Mouse (Mus musculus): ENCODE measurements at regions not wholly inside any gene's neighbourhood (a gene's known extent, or its start where the extent isn't known, plus 50 kb on each side); places are given as distances from the start of the nearest gene placed in this dataset.

DNA sequence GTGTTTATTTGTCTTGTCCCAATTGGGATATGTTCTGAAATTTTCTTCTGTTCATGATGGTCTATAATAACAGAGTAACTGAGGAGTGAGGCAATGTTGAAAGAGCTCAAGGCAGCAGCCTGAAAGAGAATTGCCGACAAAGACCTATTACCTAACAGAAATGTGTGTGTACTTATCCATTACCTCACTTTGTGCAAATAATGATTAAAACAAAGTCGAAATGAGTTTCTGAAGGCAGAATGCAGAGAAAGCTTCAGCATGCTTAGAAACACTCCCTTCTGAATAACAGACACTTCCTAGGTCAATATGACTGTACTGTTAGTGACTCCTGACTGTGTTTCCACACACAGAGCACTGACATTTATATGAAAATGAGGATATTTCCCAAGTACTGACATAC lies 63.0 kb downstream of the Kbtbd8 start:
- no peak overlapping the region for H3K4me3 ChIP-seq (ENCODE audit: insufficient read depth, low read depth, low read length)
- no peak overlapping the region for H3K27ac ChIP-seq (ENCODE audit: insufficient read depth, low read depth, low read length)
- TF ChIP-seq POLR2A (IDR thresholded peaks at IDR 0.05; ENCODE audit: insufficient read depth, low read depth, low read length) (no peak), CTCF (IDR thresholded peaks at IDR 0.05; ENCODE audit: insufficient read depth, low read depth, low read length) (no peak)
- H3K4me1 ChIP-seq (ENCODE audit: control insufficient read depth, insufficient read depth, low read length), result no peaks in the 10 kb centered on the region
- WGBS, result 71% methylated on average over 2 of the region's 2 CpGs

DNA sequence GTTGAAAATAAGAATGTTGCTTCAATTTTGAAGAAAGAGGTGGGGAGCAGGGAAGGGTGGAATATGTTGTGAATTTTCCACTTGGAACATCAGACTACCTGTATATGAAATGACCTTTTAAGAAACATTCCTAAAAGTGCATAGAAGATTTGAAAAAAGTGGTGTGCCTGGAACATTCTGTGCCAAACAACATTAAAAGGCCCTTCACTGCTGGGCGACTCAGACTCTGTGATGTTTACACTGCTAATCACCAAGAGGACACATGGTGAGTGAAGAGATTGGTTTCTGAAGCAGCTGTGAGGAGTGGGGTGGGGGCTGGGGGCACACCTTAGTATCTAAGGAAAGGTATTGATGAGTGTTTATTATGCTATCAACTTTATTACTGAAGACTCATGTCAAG lies 65.2 kb downstream of the Kbtbd8 start:
- H3K4me1 ChIP-seq (ENCODE audit: control insufficient read depth, insufficient read depth, low read length), result no peaks in the 10 kb centered on the region
- TF ChIP-seq POLR2A (IDR thresholded peaks at IDR 0.05; ENCODE audit: insufficient read depth, low read depth, low read length) (no peak), CTCF (IDR thresholded peaks at IDR 0.05; ENCODE audit: insufficient read depth, low read depth, low read length) (no peak)
- H3K27ac ChIP-seq (ENCODE audit: insufficient read depth, low read depth, low read length), result no peak overlapping the region
- WGBS, result 59% methylated on average over 1 of the region's 1 CpGs
- H3K4me3 ChIP-seq (ENCODE audit: insufficient read depth, low read depth, low read length), result no peak overlapping the region

DNA sequence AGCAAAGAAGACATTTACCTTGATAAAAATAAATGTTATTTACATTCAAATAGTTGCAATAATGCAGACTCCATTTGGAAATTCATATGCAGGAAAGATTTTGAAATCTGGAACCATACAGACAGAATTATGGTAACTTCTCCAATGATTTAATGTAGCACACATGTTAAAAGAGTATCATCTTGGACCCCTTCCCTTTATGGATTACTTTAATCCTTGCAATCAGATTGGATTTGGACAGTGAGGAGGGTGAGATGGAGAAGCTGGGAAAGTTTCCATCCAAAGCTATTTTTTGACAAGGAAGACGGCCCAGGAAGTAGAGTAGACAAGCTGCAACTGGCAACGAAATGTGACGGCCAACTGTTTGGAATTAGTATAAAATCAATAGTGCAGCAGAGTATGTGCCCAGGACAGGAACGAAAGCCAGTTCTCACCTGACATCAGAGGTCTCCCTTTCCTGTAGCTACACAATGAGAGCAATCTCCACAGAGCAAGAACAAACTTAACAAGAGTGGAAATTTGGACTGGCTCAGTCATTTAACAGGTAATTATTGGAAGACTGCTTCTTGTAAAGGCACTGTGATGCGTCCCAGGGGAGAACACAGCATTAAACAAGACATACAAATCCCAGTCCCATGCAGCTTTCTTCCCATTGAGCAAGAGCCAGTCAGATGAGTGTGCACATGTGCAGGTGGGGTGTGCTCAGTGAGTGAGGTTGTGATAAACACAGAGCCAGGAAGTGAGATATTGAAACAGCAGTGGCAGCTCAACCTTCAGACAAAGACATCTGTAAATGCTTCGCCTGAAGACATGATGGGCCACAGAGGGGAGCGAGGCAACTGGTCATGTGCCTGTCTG lies 68.3 kb downstream of the Kbtbd8 start:
- TF ChIP-seq POLR2A (IDR thresholded peaks at IDR 0.05; ENCODE audit: insufficient read depth, low read depth, low read length) (no peak), CTCF (IDR thresholded peaks at IDR 0.05; ENCODE audit: insufficient read depth, low read depth, low read length) (no peak)
- Histone ChIP-seq H3K4me3 (ENCODE audit: insufficient read depth, low read depth, low read length) (no peak overlapping the region), H3K27ac (ENCODE audit: insufficient read depth, low read depth, low read length) (no peak overlapping the region), H3K4me1 (ENCODE audit: control insufficient read depth, insufficient read depth, low read length) (no peaks in the 10 kb centered on the region)
- WGBS, result 85% methylated on average over 7 of the region's 7 CpGs

DNA sequence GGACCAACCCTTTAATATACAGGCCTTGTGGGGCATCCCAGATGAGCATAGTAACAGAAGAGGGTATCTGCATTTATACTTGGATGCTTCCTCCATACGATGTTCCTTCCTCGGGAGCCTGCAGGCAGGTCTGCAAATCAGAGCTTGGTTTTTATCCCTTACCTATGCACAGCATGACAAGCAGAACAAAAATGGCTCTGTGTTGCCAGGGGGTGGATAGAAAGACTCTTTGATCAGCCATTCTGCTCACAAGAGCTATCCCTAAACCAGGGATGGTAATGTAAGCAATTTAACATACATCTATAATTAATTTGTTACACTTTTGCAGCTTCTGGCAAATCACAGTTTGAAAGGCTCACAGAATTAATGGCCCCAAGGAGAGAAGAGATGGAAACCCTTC lies 79.6 kb downstream of the Kbtbd8 start:
- Histone ChIP-seq H3K4me3 (ENCODE audit: insufficient read depth, low read depth, low read length) (no peak overlapping the region), H3K4me1 (ENCODE audit: control insufficient read depth, insufficient read depth, low read length) (no peaks in the 10 kb centered on the region), H3K27ac (ENCODE audit: insufficient read depth, low read depth, low read length) (no peak overlapping the region)
- TF ChIP-seq POLR2A (IDR thresholded peaks at IDR 0.05; ENCODE audit: insufficient read depth, low read depth, low read length), result no peak
- TF ChIP-seq CTCF (IDR thresholded peaks at IDR 0.05; ENCODE audit: insufficient read depth, low read depth, low read length), result no peak
- WGBS, result 71% methylated on average over 2 of the region's 2 CpGs

DNA sequence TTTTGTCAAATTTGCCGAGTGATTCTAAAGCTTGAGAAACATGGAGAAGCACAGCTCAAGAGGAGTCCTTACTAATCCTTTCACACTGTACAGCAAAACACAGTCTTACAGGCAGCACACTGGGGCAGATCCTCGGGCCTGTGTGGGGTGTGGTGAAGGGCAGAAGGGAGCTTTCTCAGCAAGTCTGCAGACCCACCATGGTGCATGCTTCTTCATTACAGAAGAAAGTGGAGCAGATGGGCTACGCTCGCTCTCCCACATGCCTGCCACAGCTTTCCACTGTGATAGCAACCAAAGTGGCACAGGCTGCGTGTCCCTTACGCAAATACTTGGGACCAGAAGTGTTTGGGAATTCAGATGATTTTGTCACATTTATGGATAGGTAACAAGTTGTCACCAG lies 81.6 kb downstream of the Kbtbd8 start:
- peaks cover 6% of the 10 kb centered on the region; the same call in 1 of the 2 replicates for H3K4me1 ChIP-seq (ENCODE audit: control insufficient read depth, insufficient read depth, low read length)
- TF ChIP-seq POLR2A (IDR thresholded peaks at IDR 0.05; ENCODE audit: insufficient read depth, low read depth, low read length) (no peak), CTCF (IDR thresholded peaks at IDR 0.05; ENCODE audit: insufficient read depth, low read depth, low read length) (no peak)
- 87% methylated on average over 6 of the region's 6 CpGs for WGBS
- no peak overlapping the region for H3K27ac ChIP-seq (ENCODE audit: insufficient read depth, low read depth, low read length)
- no peak overlapping the region for H3K4me3 ChIP-seq (ENCODE audit: insufficient read depth, low read depth, low read length)

DNA sequence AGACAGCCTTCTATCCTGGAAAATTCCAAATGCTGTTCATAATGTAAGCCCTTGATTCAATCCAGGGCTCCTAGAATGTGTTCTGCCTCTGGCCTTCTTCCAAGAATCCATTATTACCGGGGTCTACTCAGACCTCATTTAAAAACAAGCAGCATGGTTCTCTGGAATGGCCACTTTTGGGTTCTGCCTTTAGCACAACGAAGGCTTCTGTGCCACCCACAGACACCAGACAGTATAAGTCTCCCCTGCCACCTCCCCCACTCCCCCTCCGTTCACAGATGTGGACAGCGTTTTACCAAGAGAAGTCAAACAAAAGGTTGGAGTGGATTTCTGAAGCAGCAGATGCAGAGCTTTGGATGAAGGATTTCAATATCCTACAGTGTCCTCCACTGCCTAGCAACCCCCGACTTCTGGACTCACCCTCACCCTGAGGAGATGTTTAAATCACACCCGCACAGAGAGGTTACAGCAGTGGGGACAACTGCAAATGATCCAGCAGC lies 85.3 kb downstream of the Kbtbd8 start:
- WGBS, result 17% methylated on average over 6 of the region's 6 CpGs
- TF ChIP-seq CTCF (IDR thresholded peaks at IDR 0.05; ENCODE audit: insufficient read depth, low read depth, low read length) (no peak), POLR2A (IDR thresholded peaks at IDR 0.05; ENCODE audit: insufficient read depth, low read depth, low read length) (no peak)
- H3K4me3 ChIP-seq (ENCODE audit: insufficient read depth, low read depth, low read length), result no peak overlapping the region
- H3K27ac ChIP-seq (ENCODE audit: insufficient read depth, low read depth, low read length), result no peak overlapping the region
- H3K4me1 ChIP-seq (ENCODE audit: control insufficient read depth, insufficient read depth, low read length), result peaks cover 6% of the 10 kb centered on the region; the same call in 1 of the 2 replicates

DNA sequence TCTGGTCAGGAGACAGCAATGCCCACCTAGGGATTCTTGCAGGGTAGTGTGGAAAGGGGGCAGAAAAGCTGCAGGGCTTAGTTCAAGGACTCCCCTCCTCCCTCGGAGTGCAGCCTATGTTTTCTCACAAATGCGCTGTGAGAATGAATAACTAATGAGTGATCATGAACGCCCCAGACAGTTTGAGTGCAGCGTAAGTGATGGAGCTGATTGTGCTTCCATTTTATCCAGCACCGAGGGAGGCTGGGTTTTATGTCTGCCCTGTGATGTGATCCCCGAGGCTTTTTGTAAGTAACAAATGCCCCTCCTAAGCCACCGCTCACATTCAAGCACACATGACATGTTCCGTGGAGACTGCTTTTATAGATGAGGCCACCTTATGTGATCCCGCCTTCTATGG lies 85.9 kb downstream of the Kbtbd8 start:
- Histone ChIP-seq H3K27ac (ENCODE audit: insufficient read depth, low read depth, low read length) (no peak overlapping the region), H3K4me1 (ENCODE audit: control insufficient read depth, insufficient read depth, low read length) (peaks cover 6% of the 10 kb centered on the region; the same call in 1 of the 2 replicates), H3K4me3 (ENCODE audit: insufficient read depth, low read depth, low read length) (no peak overlapping the region)
- no peak for TF ChIP-seq POLR2A (IDR thresholded peaks at IDR 0.05; ENCODE audit: insufficient read depth, low read depth, low read length)
- TF ChIP-seq CTCF (IDR thresholded peaks at IDR 0.05; ENCODE audit: insufficient read depth, low read depth, low read length), result no peak
- 36% methylated on average over 9 of the region's 9 CpGs for WGBS

DNA sequence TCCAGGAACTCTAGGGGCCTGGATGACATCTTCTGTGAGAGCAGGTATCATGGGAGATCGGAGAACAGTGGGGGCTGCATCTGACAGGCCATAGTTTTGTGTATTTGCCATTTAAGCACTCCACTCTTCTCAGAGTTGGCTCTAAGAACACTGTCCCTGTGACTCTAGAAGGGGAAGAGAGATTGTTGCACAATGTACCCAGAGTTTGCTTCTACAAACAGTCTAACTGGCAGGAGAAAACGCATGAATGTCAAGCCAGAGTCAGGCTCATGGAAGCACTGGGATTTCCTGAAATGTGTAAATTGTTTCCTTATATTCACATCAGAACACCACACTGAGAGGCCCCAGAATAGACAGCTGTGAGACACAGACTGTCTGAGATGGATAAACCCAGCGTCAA lies 87.2 kb downstream of the Kbtbd8 start:
- peaks cover 6% of the 10 kb centered on the region; the same call in 1 of the 2 replicates for H3K4me1 ChIP-seq (ENCODE audit: control insufficient read depth, insufficient read depth, low read length)

DNA sequence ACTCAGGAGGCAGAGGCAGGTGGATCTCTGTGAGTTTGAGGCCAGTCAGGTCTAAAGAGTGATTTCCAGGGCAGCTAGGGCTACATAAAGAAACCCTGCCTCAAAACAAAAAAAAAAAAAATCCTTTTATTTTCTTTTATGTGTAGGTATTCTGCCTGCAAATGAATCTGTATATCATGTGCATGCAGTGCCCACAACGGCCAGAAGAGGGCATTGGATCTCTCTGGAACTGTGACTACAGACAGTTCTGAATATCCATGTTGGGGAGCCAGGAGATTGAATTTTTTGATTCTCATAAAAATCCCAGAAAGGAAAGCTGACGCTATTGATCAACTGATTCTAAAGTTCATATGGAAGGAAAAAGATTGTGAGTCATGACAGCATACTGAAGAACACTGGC lies 90.0 kb downstream of the Kbtbd8 start:
- Histone ChIP-seq H3K27ac (ENCODE audit: insufficient read depth, low read depth, low read length) (no peak overlapping the region), H3K4me3 (ENCODE audit: insufficient read depth, low read depth, low read length) (no peak overlapping the region), H3K4me1 (ENCODE audit: control insufficient read depth, insufficient read depth, low read length) (peaks cover 6% of the 10 kb centered on the region; the same call in 1 of the 2 replicates)
- 39% methylated on average over 2 of the region's 2 CpGs for WGBS
- no peak for TF ChIP-seq POLR2A (IDR thresholded peaks at IDR 0.05; ENCODE audit: insufficient read depth, low read depth, low read length)
- TF ChIP-seq CTCF (IDR thresholded peaks at IDR 0.05; ENCODE audit: insufficient read depth, low read depth, low read length), result no peak

More for the DNA sequence above, 87.2 kb downstream of the Kbtbd8 start:
- H3K27ac ChIP-seq (ENCODE audit: insufficient read depth, low read depth, low read length), result no peak overlapping the region
- TF ChIP-seq POLR2A (IDR thresholded peaks at IDR 0.05; ENCODE audit: insufficient read depth, low read depth, low read length) (no peak), CTCF (IDR thresholded peaks at IDR 0.05; ENCODE audit: insufficient read depth, low read depth, low read length) (no peak)
- H3K4me3 ChIP-seq (ENCODE audit: insufficient read depth, low read depth, low read length), result no peak overlapping the region
- 85% methylated on average over 3 of the region's 3 CpGs for WGBS

All from olfactory bulb, adult 2 months (tissue).